Mouse (Mus musculus): ENCODE measurements around the gene Nfkbib. TPM values are rescaled to one million over a fixed set of nuclear protein-coding genes. Genes with fewer than 3 reads are reported as not detected.

The Nfkbib gene
- polyA plus RNA-seq, 2 experiments = 15.0 to 27.0 TPM

DNA sequence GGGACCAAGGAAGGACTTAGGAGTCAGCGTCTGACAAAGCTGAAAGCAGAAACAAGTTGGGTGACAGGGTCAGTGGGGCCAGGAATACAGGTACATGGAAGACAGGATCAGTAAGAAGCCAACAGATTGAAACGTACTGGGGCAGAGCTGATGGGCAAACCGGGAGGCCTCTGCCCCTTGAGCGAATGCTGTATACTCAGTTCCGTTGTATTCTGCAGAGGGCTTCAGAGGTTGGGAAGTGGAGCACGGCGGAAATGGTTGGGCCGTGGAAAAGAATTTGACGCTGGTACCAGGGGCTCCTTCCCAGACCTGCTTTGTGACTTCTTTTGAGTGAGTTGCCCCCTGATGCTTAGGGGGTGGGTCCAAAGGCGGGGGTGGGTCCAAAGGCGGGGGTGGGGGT is 34.1 kb downstream of the Nfkbib start:
- Histone ChIP-seq H3K36me3 (replicated peaks; ENCODE audit: control insufficient read depth, insufficient read depth, low read depth) (no peaks in the 10 kb centered on the region), H3K27me3 (ENCODE audit: control insufficient read depth, insufficient read depth, low read length) (no peaks in the 10 kb centered on the region), H3K4me3 (ENCODE audit: insufficient read depth in 1 of 2, low read depth in 2 of 2, low read length in 2 of 2) (peak overlapping the region; percentile 37 to 38), H3K9ac (replicated peaks) (no peak overlapping the region; the same call in 1 of the 2 replicates), H3K27ac (no peak overlapping the region), H3K4me1 (replicated peaks; ENCODE audit: control insufficient read depth in 2 of 2, insufficient read depth in 2 of 2, low read length in 1 of 2) (peaks cover 0 to 9% of the 10 kb centered on the region in 2 experiments; a peak in 3 of 4 replicates), H3K4me2 (ENCODE audit: low read depth) (peak overlapping the region; percentile 64), H3K9me3 (ENCODE audit: control insufficient read depth, low read length) (peaks cover 3% of the 10 kb centered on the region)
- TF ChIP-seq EP300 (IDR thresholded peaks at IDR 0.05; ENCODE audit: low read depth) (no peak), CTCF (IDR thresholded peaks at IDR 0.05; ENCODE audit: low read depth) (no peak)
- 13% methylated on average over 11 of the region's 11 CpGs for WGBS (ENCODE audit: insufficient replicate concordance)
- DNase-seq (ENCODE audit: low read depth in 3 of 3, low spot score in 3 of 3) (no peak), ATAC-seq (ENCODE audit: insufficient read depth) (peak; percentile 30; the same call in 1 of the 2 replicates)

DNA sequence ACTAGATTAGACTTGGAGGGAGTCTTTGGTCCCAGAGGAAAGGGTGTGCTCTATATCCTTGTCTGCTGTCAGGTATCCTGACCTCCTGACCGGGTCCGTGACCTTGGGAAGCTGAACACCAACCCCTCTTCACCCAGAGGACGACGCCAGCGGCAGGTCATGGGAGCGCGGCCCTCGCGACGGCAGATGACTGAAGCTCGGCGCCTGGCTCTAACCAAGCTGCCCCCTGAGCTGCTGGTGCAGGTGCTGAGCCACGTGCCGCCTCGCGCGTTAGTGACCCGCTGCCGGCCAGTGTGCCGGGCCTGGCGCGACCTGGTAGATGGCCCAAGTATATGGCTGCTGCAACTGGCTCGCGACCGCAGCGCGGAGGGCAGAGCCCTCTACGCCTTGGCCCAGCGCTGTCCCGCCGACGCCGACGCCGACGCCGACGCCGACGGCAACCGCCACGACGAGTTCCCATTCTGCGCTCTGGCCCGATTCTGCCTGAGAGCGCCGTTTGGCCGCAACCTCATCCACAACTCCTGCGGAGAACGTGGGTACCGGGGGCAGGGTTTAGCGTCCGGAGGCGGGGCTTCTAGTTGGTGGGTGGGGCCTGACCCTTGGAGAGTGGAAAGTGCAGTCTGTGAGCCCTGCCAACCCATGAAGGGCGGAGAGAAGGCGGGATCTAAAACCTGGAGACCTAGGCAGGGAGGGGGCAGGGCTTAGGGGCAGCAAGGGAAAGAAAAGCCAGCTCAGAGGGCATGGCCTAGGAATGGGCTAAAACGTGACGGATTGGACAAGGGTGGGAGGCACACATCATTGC is 34.8 kb downstream of the Nfkbib start:
- peak overlapping the region; percentile 37 to 38 for H3K4me3 ChIP-seq (ENCODE audit: insufficient read depth in 1 of 2, low read depth in 2 of 2, low read length in 2 of 2)
- TF ChIP-seq CTCF (IDR thresholded peaks at IDR 0.05; ENCODE audit: low read depth) = no peak
- TF ChIP-seq EP300 (IDR thresholded peaks at IDR 0.05; ENCODE audit: low read depth) = no peak
- H3K9me3 ChIP-seq (ENCODE audit: control insufficient read depth, low read length) = peaks cover 3% of the 10 kb centered on the region
- WGBS (ENCODE audit: insufficient replicate concordance) = 6% methylated on average over 58 of the region's 58 CpGs
- H3K4me2 ChIP-seq (ENCODE audit: low read depth) = peak overlapping the region; percentile 64
- peak; percentile 84 for ATAC-seq (ENCODE audit: insufficient read depth)
- H3K27me3 ChIP-seq (ENCODE audit: control insufficient read depth, insufficient read depth, low read length) = no peaks in the 10 kb centered on the region
- DNase-seq (ENCODE audit: low read depth in 3 of 3, low spot score in 3 of 3) = peak; percentile 68 to 74 (median 73)
- H3K27ac ChIP-seq = no peak overlapping the region
- no peaks in the 10 kb centered on the region for H3K36me3 ChIP-seq (replicated peaks; ENCODE audit: control insufficient read depth, insufficient read depth, low read depth)
- no peak overlapping the region for H3K9ac ChIP-seq (replicated peaks)
- H3K4me1 ChIP-seq (replicated peaks; ENCODE audit: control insufficient read depth in 2 of 2, insufficient read depth in 2 of 2, low read length in 1 of 2) = peaks cover 0 to 9% of the 10 kb centered on the region in 2 experiments; a peak in 3 of 4 replicates

DNA sequence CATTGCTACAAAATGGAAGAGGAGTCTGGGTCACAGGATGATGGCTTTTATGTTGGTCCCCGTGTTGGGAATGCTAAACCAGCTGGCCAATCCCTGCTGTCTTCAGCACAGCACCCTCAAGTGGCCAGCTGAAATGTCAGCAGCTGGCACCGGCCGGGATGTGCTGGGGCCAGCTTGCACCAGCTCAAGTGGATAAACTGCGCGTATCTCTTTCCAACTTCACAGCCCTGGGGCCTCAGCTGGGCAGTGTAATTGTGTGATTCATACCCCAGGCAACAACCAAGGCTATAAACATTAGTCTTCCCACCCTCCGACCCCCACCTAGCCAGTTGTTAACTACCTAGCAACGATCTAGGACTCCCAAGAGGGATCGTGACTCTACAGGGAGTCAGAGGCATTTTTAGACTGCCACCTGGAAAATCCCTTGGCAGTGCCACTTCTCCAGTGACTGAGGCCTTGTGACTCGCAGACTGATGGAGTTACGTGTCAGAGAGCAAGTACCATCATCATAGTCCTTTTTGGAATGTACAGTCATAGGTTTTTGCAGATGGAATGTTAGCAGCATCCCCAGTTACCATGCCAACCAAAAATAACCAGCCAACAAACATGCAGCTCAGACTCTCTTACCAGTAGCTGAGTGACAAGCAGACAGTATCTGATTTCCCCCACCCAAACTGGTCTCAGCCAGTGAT is 39.5 kb downstream of the Nfkbib start:
- 52% methylated on average over 10 of the region's 10 CpGs for WGBS (ENCODE audit: insufficient replicate concordance)
- H3K4me2 ChIP-seq (ENCODE audit: low read depth) = no peak overlapping the region
- no peak overlapping the region for H3K9ac ChIP-seq (replicated peaks)
- DNase-seq (ENCODE audit: low read depth in 3 of 3, low spot score in 3 of 3) (no peak), ATAC-seq (ENCODE audit: insufficient read depth) (no peak)
- peaks cover 3% of the 10 kb centered on the region for H3K9me3 ChIP-seq (ENCODE audit: control insufficient read depth, low read length)
- TF ChIP-seq CTCF (IDR thresholded peaks at IDR 0.05; ENCODE audit: low read depth) = peak; percentile 29
- no peak for TF ChIP-seq EP300 (IDR thresholded peaks at IDR 0.05; ENCODE audit: low read depth)
- H3K4me3 ChIP-seq (ENCODE audit: insufficient read depth in 1 of 2, low read depth in 2 of 2, low read length in 2 of 2) = no peak overlapping the region
- no peaks in the 10 kb centered on the region for H3K27me3 ChIP-seq (ENCODE audit: control insufficient read depth, insufficient read depth, low read length)
- H3K27ac ChIP-seq = no peak overlapping the region
- H3K4me1 ChIP-seq (replicated peaks; ENCODE audit: control insufficient read depth in 2 of 2, insufficient read depth in 2 of 2, low read length in 1 of 2) = peaks cover 0 to 4% of the 10 kb centered on the region in 2 experiments; a peak in 3 of 4 replicates
- no peaks in the 10 kb centered on the region for H3K36me3 ChIP-seq (replicated peaks; ENCODE audit: control insufficient read depth, insufficient read depth, low read depth)

DNA sequence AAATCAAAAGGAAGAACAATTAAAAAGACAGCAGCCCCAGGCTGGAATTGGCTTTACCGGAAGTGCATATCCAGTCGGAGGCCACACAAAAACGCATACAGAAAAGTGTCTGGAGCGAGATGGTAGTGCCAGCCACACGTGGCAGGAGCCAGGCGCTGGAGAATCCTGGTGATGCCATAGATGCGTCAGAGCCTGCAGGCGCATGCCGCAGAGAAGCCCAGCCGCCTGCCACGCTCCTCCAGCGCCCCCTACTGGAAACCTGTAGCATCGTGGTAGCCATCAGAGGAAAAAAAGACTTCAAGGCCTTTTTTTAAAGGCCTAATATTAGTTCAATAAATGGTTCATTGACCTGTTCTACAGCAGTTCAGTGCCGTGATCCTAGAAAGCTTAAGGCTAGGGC is 40.7 kb downstream of the Nfkbib start:
- no peaks in the 10 kb centered on the region for H3K36me3 ChIP-seq (replicated peaks; ENCODE audit: control insufficient read depth, insufficient read depth, low read depth)
- H3K4me1 ChIP-seq (replicated peaks; ENCODE audit: control insufficient read depth in 2 of 2, insufficient read depth in 2 of 2, low read length in 1 of 2) = no peaks in the 10 kb centered on the region
- H3K27ac ChIP-seq = no peak overlapping the region
- H3K27me3 ChIP-seq (ENCODE audit: control insufficient read depth, insufficient read depth, low read length) = no peaks in the 10 kb centered on the region
- TF ChIP-seq CTCF (IDR thresholded peaks at IDR 0.05; ENCODE audit: low read depth) (peak; percentile 87), EP300 (IDR thresholded peaks at IDR 0.05; ENCODE audit: low read depth) (no peak)
- ATAC-seq (ENCODE audit: insufficient read depth) (no peak), DNase-seq (ENCODE audit: low read depth in 3 of 3, low spot score in 3 of 3) (peak in 1 of 3 experiments; percentile 39)
- H3K9ac ChIP-seq (replicated peaks) = no peak overlapping the region
- WGBS (ENCODE audit: insufficient replicate concordance) = 9% methylated on average over 14 of the region's 14 CpGs
- no peak overlapping the region for H3K4me3 ChIP-seq (ENCODE audit: insufficient read depth in 1 of 2, low read depth in 2 of 2, low read length in 2 of 2)
- H3K4me2 ChIP-seq (ENCODE audit: low read depth) = no peak overlapping the region; the same call in 1 of the 2 replicates
- H3K9me3 ChIP-seq (ENCODE audit: control insufficient read depth, low read length) = peaks cover 2% of the 10 kb centered on the region

DNA sequence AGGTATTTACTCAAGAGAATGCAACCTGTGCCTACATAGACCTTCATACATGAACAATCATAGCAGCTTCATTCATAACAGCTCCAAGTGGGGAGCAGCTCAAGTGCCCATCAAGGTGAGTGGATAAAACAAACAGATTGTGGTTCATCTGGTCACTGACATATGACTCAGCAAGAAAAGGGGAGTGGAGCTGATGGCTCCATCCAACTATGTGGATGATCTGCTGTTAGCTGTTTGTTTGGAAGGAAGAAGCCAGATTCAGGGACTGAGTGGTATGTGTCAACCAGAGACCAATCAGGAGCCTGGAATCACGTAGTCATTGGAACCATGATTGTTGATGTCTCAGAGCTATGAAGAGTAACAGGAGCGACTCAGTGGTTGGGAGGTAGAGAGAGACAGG is 42.7 kb downstream of the Nfkbib start:
- Histone ChIP-seq H3K4me1 (replicated peaks; ENCODE audit: control insufficient read depth in 2 of 2, insufficient read depth in 2 of 2, low read length in 1 of 2) (no peaks in the 10 kb centered on the region), H3K4me2 (ENCODE audit: low read depth) (no peak overlapping the region), H3K4me3 (ENCODE audit: insufficient read depth in 1 of 2, low read depth in 2 of 2, low read length in 2 of 2) (no peak overlapping the region), H3K27ac (no peak overlapping the region), H3K36me3 (replicated peaks; ENCODE audit: control insufficient read depth, insufficient read depth, low read depth) (no peaks in the 10 kb centered on the region), H3K9me3 (ENCODE audit: control insufficient read depth, low read length) (no peaks in the 10 kb centered on the region), H3K27me3 (ENCODE audit: control insufficient read depth, insufficient read depth, low read length) (no peaks in the 10 kb centered on the region), H3K9ac (replicated peaks) (no peak overlapping the region)
- WGBS (ENCODE audit: insufficient replicate concordance) = 76% methylated on average over 2 of the region's 2 CpGs
- TF ChIP-seq CTCF (IDR thresholded peaks at IDR 0.05; ENCODE audit: low read depth) (no peak), EP300 (IDR thresholded peaks at IDR 0.05; ENCODE audit: low read depth) (no peak)
- DNase-seq (ENCODE audit: low read depth in 3 of 3, low spot score in 3 of 3) (no peak), ATAC-seq (ENCODE audit: insufficient read depth) (no peak)

Measured in liver, embryonic 14.5 days (tissue).